In the genomic region with DNA sequence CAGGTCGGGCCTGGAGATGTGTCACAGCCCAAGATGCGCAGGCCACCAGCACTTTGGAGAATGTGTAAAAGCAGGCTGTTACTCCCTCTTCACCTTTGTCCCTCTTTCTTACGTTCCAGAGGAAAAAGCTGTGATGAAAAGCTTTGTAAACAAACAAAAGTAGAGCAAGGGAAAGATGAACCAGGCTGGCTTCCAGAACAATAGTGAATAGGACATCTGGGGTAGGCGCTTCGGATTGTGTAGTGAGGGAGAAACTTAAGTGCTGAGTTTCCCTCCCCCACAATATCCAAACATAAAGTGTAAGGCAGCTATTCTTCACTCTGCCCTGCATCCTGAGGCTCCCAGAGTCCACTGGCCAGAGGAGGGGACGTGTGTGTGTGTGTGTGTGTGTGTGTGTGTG, we compare ENCODE assay signal across 28 mouse cellular contexts. TPM values are rescaled to one million over a fixed set of nuclear protein-coding genes. Genes with fewer than 3 reads are reported as not detected.
A peak's percentile ranks its signal among the peaks of the same experiment; 100 is the strongest.
DNase-seq lines count a peak whose midpoint lies in the region; ATAC-seq lines count a peak whose summit lies in the region.
"Had no signal": no experiment of that assay in that cellular context is flagged by ENCODE, and none has a peak within 500 bp of the region (broad histone marks: within the 10 kb centered on the region; RNA-seq: fewer than 3 reads in every experiment).

No protein-coding gene starts in this region.

- no peaks in the 10 kb centered on the region for H3K36me3 ChIP-seq in forebrain, embryonic 12.5 days (replicated peaks)
- H3K36me3 ChIP-seq in forebrain, embryonic 16.5 days (ENCODE audit: control insufficient read depth, insufficient read depth) = no peaks in the 10 kb centered on the region
- H3K36me3 ChIP-seq in kidney, embryonic 16.5 days (ENCODE audit: insufficient read depth, low read length) = no peaks in the 10 kb centered on the region
- H3K36me3 ChIP-seq: hindbrain, embryonic 15.5 days; midbrain, embryonic 12.5 days; neural tube, embryonic 12.5 days had no signal

- H3K9me3 ChIP-seq in forebrain, embryonic 12.5 days = no peaks in the 10 kb centered on the region
- H3K9me3 ChIP-seq in forebrain, embryonic 16.5 days (ENCODE audit: control insufficient read depth, low read length) = no peaks in the 10 kb centered on the region
- H3K9me3 ChIP-seq in kidney, embryonic 16.5 days (ENCODE audit: low read length) = no peaks in the 10 kb centered on the region
- H3K9me3 ChIP-seq: hindbrain, embryonic 15.5 days; midbrain, embryonic 12.5 days; neural tube, embryonic 12.5 days had no signal

- WGBS in forebrain, embryonic 12.5 days = 48% methylated on average over 6 of the region's 6 CpGs
- WGBS in forebrain, embryonic 16.5 days = 45% methylated on average over 6 of the region's 6 CpGs
- WGBS in kidney, embryonic 16.5 days = 26% methylated on average over 6 of the region's 6 CpGs

- H3K4me2 ChIP-seq in forebrain, embryonic 12.5 days = no peak overlapping the region
- H3K4me2 ChIP-seq in forebrain, embryonic 16.5 days (ENCODE audit: low read length) = no peak overlapping the region
- no peak overlapping the region for H3K4me2 ChIP-seq in kidney, embryonic 16.5 days (replicated peaks; ENCODE audit: low read depth, low read length)
- H3K4me2 ChIP-seq: heart, embryonic 11.5 days; hindbrain, embryonic 15.5 days; midbrain, embryonic 12.5 days; neural tube, embryonic 12.5 days had no signal

- H3K4me1 ChIP-seq in forebrain, embryonic 12.5 days = peaks cover 8% of the 10 kb centered on the region; the same call in 1 of the 2 replicates
- no peaks in the 10 kb centered on the region for H3K4me1 ChIP-seq in forebrain, embryonic 16.5 days (replicated peaks; ENCODE audit: control insufficient read depth, insufficient read depth, low read length)
- H3K4me1 ChIP-seq in kidney, embryonic 16.5 days (ENCODE audit: insufficient read depth, low read length) = no peaks in the 10 kb centered on the region
- H3K4me1 ChIP-seq: hindbrain, embryonic 15.5 days; neural tube, embryonic 12.5 days had no signal

- H3K27me3 ChIP-seq in forebrain, embryonic 12.5 days = no peaks in the 10 kb centered on the region
- no peaks in the 10 kb centered on the region for H3K27me3 ChIP-seq in forebrain, embryonic 16.5 days (replicated peaks; ENCODE audit: control insufficient read depth, insufficient read depth, low read length)
- H3K27me3 ChIP-seq in kidney, embryonic 16.5 days (ENCODE audit: insufficient read depth, low read length) = no peaks in the 10 kb centered on the region
- H3K27me3 ChIP-seq: hindbrain, embryonic 15.5 days; midbrain, embryonic 12.5 days; neural tube, embryonic 12.5 days had no signal

- ATAC-seq in forebrain, embryonic 12.5 days (ENCODE audit: low FRiP score) = 0 out of 2 replicates have a peak, but pooled peaks have one; percentile 23
- no peak for ATAC-seq in forebrain, embryonic 16.5 days
- ATAC-seq in kidney, embryonic 16.5 days (ENCODE audit: low FRiP score, low TSS enrichment) = peak; percentile 39; the same call in 1 of the 2 replicates
- ATAC-seq: CD4-positive, CD25-positive, alpha-beta regulatory T cell, adult 4 months; forebrain, embryonic 14.5 days had no signal

- H3K27ac ChIP-seq in forebrain, embryonic 12.5 days = no peak overlapping the region
- H3K27ac ChIP-seq in forebrain, embryonic 16.5 days (ENCODE audit: low read length) = no peak overlapping the region
- no peak overlapping the region for H3K27ac ChIP-seq in kidney, embryonic 16.5 days (ENCODE audit: low read length)
- H3K27ac ChIP-seq: gastrocnemius, adult 2 months; hindbrain, embryonic 15.5 days; liver, embryonic 14.5 days; midbrain, embryonic 12.5 days; neural tube, embryonic 12.5 days had no signal

- no peak overlapping the region for H3K9ac ChIP-seq in forebrain, embryonic 12.5 days
- H3K9ac ChIP-seq in forebrain, embryonic 16.5 days (replicated peaks; ENCODE audit: low read depth, low read length) = no peak overlapping the region
- H3K9ac ChIP-seq in kidney, embryonic 16.5 days (replicated peaks; ENCODE audit: low read length) = no peak overlapping the region
- H3K9ac ChIP-seq: hindbrain, embryonic 15.5 days; liver, embryonic 14.5 days; midbrain, embryonic 12.5 days; neural tube, embryonic 12.5 days had no signal

- no peak overlapping the region for H3K4me3 ChIP-seq in forebrain, embryonic 12.5 days (replicated peaks)
- H3K4me3 ChIP-seq in forebrain, embryonic 16.5 days (replicated peaks; ENCODE audit: low read length) = no peak overlapping the region
- H3K4me3 ChIP-seq in kidney, embryonic 16.5 days (ENCODE audit: low read length) = no peak overlapping the region
- H3K4me3 ChIP-seq: erythroblast, embryonic 14.5 days; gastrocnemius, adult 2 months; hindbrain, embryonic 15.5 days; midbrain, embryonic 12.5 days; myocyte; neural tube, embryonic 12.5 days had no signal

- no peak for DNase-seq in kidney, postnatal 36 days
- peak; percentile 68 for DNase-seq in retina, postnatal 1 day
- no peak for DNase-seq in retina, embryonic 14.5 days (ENCODE audit: low spot score)
- no peak for DNase-seq in frontal cortex, postnatal 14 days (ENCODE audit: low spot score in 2 of 2)
- DNase-seq: adrenal gland, postnatal 25 days; cerebellum, adult 18-20 months; cerebellum, postnatal 10 days; gastrocnemius, adult 2 months; gastrocnemius, postnatal 36 days; heart, adult 18-20 months; heart, postnatal 36 days; kidney, adult 2 months; layer of hippocampus, adult 9-11 months; liver; lung, adult 2 months; thymus, postnatal 4 days had no signal

RNA-seq across cellular contexts. Expression of a gene that starts 31.0 kb away (rescaled TPM):
- 63.9 and 75.1 TPM in 2 replicates for polyA plus RNA-seq in forebrain, embryonic 12.5 days (2016; fragmentation: Nextera tagmentation; extraction: Ambion mirVana)
- 122 and 145 TPM in 2 replicates for polyA plus RNA-seq in forebrain, embryonic 16.5 days (2015; fragmentation: Nextera tagmentation; extraction: Ambion mirVana)
- 14.6 and 18.0 TPM in 2 replicates for polyA plus RNA-seq in kidney, embryonic 16.5 days (2015; fragmentation: Nextera tagmentation; extraction: Ambion mirVana)
- polyA plus RNA-seq: erythroblast, embryonic 14.5 days had no signal
